Mouse (Mus musculus): ENCODE data around the gene Ccn1.

DNA sequence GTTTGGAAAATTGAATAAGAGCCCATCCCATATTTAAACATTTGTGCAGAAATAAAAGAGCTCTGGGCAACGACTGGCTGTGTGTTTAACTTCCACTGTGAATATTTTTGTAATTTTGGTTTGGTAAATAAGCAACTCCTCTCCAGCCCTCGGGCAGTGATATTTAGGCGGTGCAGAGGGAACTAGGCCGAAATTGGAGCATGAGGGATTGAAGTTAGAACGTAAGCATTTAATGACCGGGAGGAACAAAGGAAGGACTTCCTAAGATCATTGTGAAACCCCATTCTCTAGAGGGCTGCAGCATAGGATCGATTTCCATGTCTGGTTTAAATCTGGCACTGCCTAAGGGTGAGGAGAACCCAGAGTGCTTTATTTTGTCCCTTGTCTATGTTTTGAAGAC is 41.6 kb upstream of the Ccn1 start:
- TF ChIP-seq CTCF (IDR thresholded peaks at IDR 0.05; ENCODE audit: extremely low read depth, insufficient read length, insufficient replicate concordance, low read depth, low read length), result no peak
- no peak for TF ChIP-seq POLR2A (IDR thresholded peaks at IDR 0.05; ENCODE audit: low read depth, low read length)

All from small intestine, adult 2 months (tissue).